ENCODE assay signal across 7 mouse cellular contexts in the genomic region with DNA sequence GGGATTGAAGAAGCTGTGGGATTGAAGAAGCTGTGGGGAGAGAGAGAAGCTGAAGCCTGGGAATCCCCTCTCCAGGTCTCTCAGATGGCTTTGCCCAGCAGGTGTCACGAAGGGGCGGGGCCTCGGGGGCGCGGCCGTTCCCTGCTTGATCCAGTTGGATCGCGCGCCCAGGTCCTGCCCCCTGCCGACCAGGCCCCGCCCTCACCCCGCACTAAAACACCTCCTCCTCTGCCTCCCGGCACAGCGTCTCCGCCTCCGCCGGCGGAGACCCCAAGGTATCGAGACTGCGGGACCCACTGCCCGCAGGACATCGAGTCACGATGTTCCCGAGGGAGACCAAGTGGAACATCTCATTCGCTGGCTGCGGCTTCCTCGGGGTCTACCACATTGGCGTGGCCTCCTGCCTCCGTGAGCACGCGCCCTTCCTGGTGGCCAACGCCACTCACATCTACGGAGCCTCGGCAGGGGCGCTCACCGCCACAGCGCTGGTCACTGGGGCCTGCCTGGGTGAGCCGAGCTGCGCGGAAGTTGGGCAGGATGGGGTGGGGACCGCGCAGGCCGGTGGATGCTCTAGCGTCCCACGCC. TPM values are rescaled to one million over a fixed set of nuclear protein-coding genes. Genes with fewer than 3 reads are reported as not detected.
DNase-seq lines count a peak whose midpoint lies in the region; ATAC-seq and TF ChIP-seq lines count a peak whose summit lies in the region.

Pnpla2 (plus strand) TSS at position 232 of the 585 bp plus-strand sequence.

- no peaks in the 10 kb centered on the region; the same call in 1 of the 2 replicates for H3K4me1 ChIP-seq in intestine, postnatal 0 days (replicated peaks; ENCODE audit: control insufficient read depth, insufficient read depth, low read length)
- H3K4me1 ChIP-seq in limb, embryonic 11.5 days (ENCODE audit: control insufficient read depth, insufficient read depth, low read length) = peaks cover 11% of the 10 kb centered on the region
- peaks cover 19% of the 10 kb centered on the region for H3K4me1 ChIP-seq in midbrain, embryonic 13.5 days (replicated peaks)
- peaks cover 26% of the 10 kb centered on the region for H3K4me1 ChIP-seq in small intestine, adult 2 months (ENCODE audit: control insufficient read depth, insufficient read depth, insufficient read length, low read length)

- peak within 1 kb of the TSS; percentile 95 for H3K27ac ChIP-seq in intestine, postnatal 0 days (ENCODE audit: low read depth, low read length)
- H3K27ac ChIP-seq in limb, embryonic 11.5 days (replicated peaks; ENCODE audit: low read depth, low read length) = 0 out of 2 replicates have a peak within 1 kb of the TSS, but pooled peaks have one; percentile 45
- H3K27ac ChIP-seq in midbrain, embryonic 13.5 days = peak within 1 kb of the TSS; percentile 68
- peak within 1 kb of the TSS; percentile 91 for H3K27ac ChIP-seq in small intestine, adult 2 months (ENCODE audit: insufficient read depth, low read depth, low read length)

- peak within 1 kb of the TSS; percentile 72 for H3K9ac ChIP-seq in intestine, postnatal 0 days (ENCODE audit: low read depth, low read length)
- H3K9ac ChIP-seq in limb, embryonic 11.5 days (ENCODE audit: low read length) = peak within 1 kb of the TSS; percentile 47
- H3K9ac ChIP-seq in midbrain, embryonic 13.5 days (replicated peaks) = peak within 1 kb of the TSS; percentile 76

- peaks cover 49% of the 10 kb centered on the region for H3K36me3 ChIP-seq in intestine, postnatal 0 days (ENCODE audit: control insufficient read depth, insufficient read depth)
- H3K36me3 ChIP-seq in limb, embryonic 11.5 days (ENCODE audit: control insufficient read depth, insufficient read depth, low read length) = peaks cover 11% of the 10 kb centered on the region; the same call in 1 of the 2 replicates
- peaks cover 37% of the 10 kb centered on the region for H3K36me3 ChIP-seq in midbrain, embryonic 13.5 days
- H3K36me3 ChIP-seq in small intestine, adult 2 months (ENCODE audit: control insufficient read depth, insufficient read depth, low read length) = peaks cover 44% of the 10 kb centered on the region

- under 1% methylated on average over 45 of the region's 45 CpGs for WGBS in intestine, postnatal 0 days
- WGBS in limb, embryonic 11.5 days = under 1% methylated on average over 45 of the region's 45 CpGs
- under 1% methylated on average over 42 of the region's 45 CpGs for whole genome bisulfite sequencing in midbrain, embryonic 13.5 days
- under 1% methylated on average over 45 of the region's 45 CpGs for WGBS in small intestine, adult 2 months

- H3K9me3 ChIP-seq in intestine, postnatal 0 days (ENCODE audit: control insufficient read depth) = no peaks in the 10 kb centered on the region
- no peaks in the 10 kb centered on the region for H3K9me3 ChIP-seq in limb, embryonic 11.5 days (ENCODE audit: control insufficient read depth, low read length)
- no peaks in the 10 kb centered on the region for H3K9me3 ChIP-seq in midbrain, embryonic 13.5 days

- H3K27me3 ChIP-seq in intestine, postnatal 0 days (replicated peaks; ENCODE audit: control insufficient read depth, insufficient read depth, low read length) = no peaks in the 10 kb centered on the region
- H3K27me3 ChIP-seq in limb, embryonic 11.5 days (ENCODE audit: control insufficient read depth, insufficient read depth, low read length) = 0 out of 2 replicates have a peak, but pooled peaks cover 5% of the 10 kb centered on the region
- H3K27me3 ChIP-seq in midbrain, embryonic 13.5 days = peaks cover 13% of the 10 kb centered on the region
- no peaks in the 10 kb centered on the region for H3K27me3 ChIP-seq in small intestine, adult 2 months (ENCODE audit: control insufficient read depth, insufficient read depth, low read length)

- TF ChIP-seq CTCF in intestine, postnatal 0 days (IDR thresholded peaks at IDR 0.05; ENCODE audit: low read depth) = peak; percentile 38
- no peak for TF ChIP-seq CTCF in small intestine, adult 2 months (IDR thresholded peaks at IDR 0.05; ENCODE audit: extremely low read depth, insufficient read length, insufficient replicate concordance, low read depth, low read length)

- H3K4me2 ChIP-seq in intestine, postnatal 0 days (replicated peaks; ENCODE audit: low read depth) = peak within 1 kb of the TSS; percentile 90
- peak within 1 kb of the TSS; percentile 96 for H3K4me2 ChIP-seq in limb, embryonic 11.5 days (ENCODE audit: low read depth, severe bottlenecking)
- H3K4me2 ChIP-seq in midbrain, embryonic 13.5 days (replicated peaks) = peak within 1 kb of the TSS; percentile 89

- ATAC-seq in intestine, postnatal 0 days = peak; percentile 81
- ATAC-seq in limb, embryonic 11.5 days (ENCODE audit: insufficient number of reproducible peaks, low FRiP score, low TSS enrichment, low read depth) = peak; percentile 80
- ATAC-seq in midbrain, embryonic 13.5 days = peak; percentile 84

- peak within 1 kb of the TSS; percentile 86 for H3K4me3 ChIP-seq in intestine, postnatal 0 days (ENCODE audit: low read depth, low read length)
- H3K4me3 ChIP-seq in limb, embryonic 11.5 days (ENCODE audit: low read depth, low read length) = peak within 1 kb of the TSS; percentile 62
- H3K4me3 ChIP-seq in midbrain, embryonic 13.5 days (replicated peaks) = peak within 1 kb of the TSS; percentile 68
- H3K4me3 ChIP-seq in small intestine, adult 2 months (ENCODE audit: low read depth, low read length) = peak within 1 kb of the TSS; percentile 84

- DNase-seq in adrenal gland, postnatal 10 days = peak; percentile 98
- DNase-seq in embryo, embryonic 9.5 days (ENCODE audit: extremely low spot score) = peak; percentile 92
- no peak for DNase-seq in gonadal fat pad, adult 2 months (ENCODE audit: low read depth)
- DNase-seq in limb, embryonic 11.5 days (ENCODE audit: low spot score) = peak; percentile 95

- TF ChIP-seq POLR2A in small intestine, adult 2 months (IDR thresholded peaks at IDR 0.05; ENCODE audit: low read depth, low read length) = peak; percentile 93

RNA-seq across cellular contexts. Expression of gene Pnpla2, which starts in this region (rescaled TPM):
- total RNA-seq in adrenal gland, postnatal 10 days (2021) = 1,000 to 10,000 TPM; 1,181 to 1,292 TPM
- polyA plus RNA-seq in gonadal fat pad, adult 2 months (2012; rRNA removed) = 1,065 and 1,157 TPM in 2 replicates
- polyA plus RNA-seq in intestine, postnatal 0 days (2015; fragmentation: Nextera tagmentation; extraction: Ambion mirVana) = 75.5 and 79.4 TPM in 2 replicates
- 11.3 and 12.5 TPM in 2 replicates for polyA plus RNA-seq in limb, embryonic 11.5 days (2014; fragmentation: Nextera tagmentation; extraction: Ambion mirVana)
- polyA plus RNA-seq in midbrain, embryonic 13.5 days (2015; fragmentation: Nextera tagmentation; extraction: Ambion mirVana) = 16.2 and 19.2 TPM in 2 replicates
- 86.0 and 319 TPM in 2 replicates for polyA plus RNA-seq in small intestine, adult 2 months (2012; rRNA removed)

Comparison
In these comparisons a context has a peak if more than half of its experiments do, and no peak if none do; other contexts are left out.
1. H3K27ac ChIP-seq: peak in every context shown above with its lines; median percentile 95 in intestine, postnatal 0 days; 91 in small intestine, adult 2 months; 68 in midbrain, embryonic 13.5 days; 45 in limb, embryonic 11.5 days.